9 mouse cellular contexts compared by ENCODE assay signal in genomic region chr10:116017845-116018479, GRCm38 (mm10). TPM values are rescaled to one million over a fixed set of nuclear protein-coding genes. Genes with fewer than 3 reads are reported as not detected.
A peak's percentile ranks its signal among the peaks of the same experiment; 100 is the strongest.
DNase-seq lines count a peak whose midpoint lies in the region; ATAC-seq lines count a peak whose summit lies in the region.
"Had no signal": no experiment of that assay in that cellular context is flagged by ENCODE, and none has a peak within 500 bp of the region (broad histone marks: within the 10 kb centered on the region; RNA-seq: fewer than 3 reads in every experiment).

Gene Ptprr, plus strand, starts transcription at chr10:116018213.

- no peak within 1 kb of the TSS for H3K27ac ChIP-seq in intestine, embryonic 15.5 days

- peak; percentile 90 for DNase-seq in R1 (ENCODE audit: low read depth, low spot score)
- peak; percentile 96 for DNase-seq in cerebellum, adult 9-10 months
- peak; percentile 57 to 89 for DNase-seq in left cerebral cortex, adult 8-10 months (ENCODE audit: low spot score in 2 of 2)
- peak; percentile 42 for DNase-seq in lung, postnatal 36 days
- peak; percentile 95 for DNase-seq in right cerebral cortex, postnatal 10 days (ENCODE audit: low spot score in 2 of 2)

- H3K9me3 ChIP-seq in intestine, embryonic 15.5 days: no peaks in the 10 kb centered on the region

- peak; percentile 89 for ATAC-seq in frontal cortex, adult (ENCODE audit: low TSS enrichment)
- peak; percentile 93 for ATAC-seq in intestine, embryonic 15.5 days
- ATAC-seq in activated CD4-positive, CD25-positive, alpha-beta regulatory T cell, adult 4 months: no peak

- H3K36me3 ChIP-seq in intestine, embryonic 15.5 days: no peaks in the 10 kb centered on the region

- peaks cover 14% of the 10 kb centered on the region; the same call in 1 of the 2 replicates for H3K4me1 ChIP-seq in intestine, embryonic 15.5 days (replicated peaks)

- peak within 1 kb of the TSS; percentile 67 for H3K4me2 ChIP-seq in intestine, embryonic 15.5 days (replicated peaks)

- no peak within 1 kb of the TSS for H3K9ac ChIP-seq in intestine, embryonic 15.5 days

- peaks cover 4% of the 10 kb centered on the region; the same call in 1 of the 2 replicates for H3K27me3 ChIP-seq in intestine, embryonic 15.5 days (replicated peaks)

- peak within 1 kb of the TSS; percentile 31 for H3K4me3 ChIP-seq in intestine, embryonic 15.5 days (replicated peaks)
- H3K4me3 ChIP-seq: erythroblast, embryonic 14.5 days had no signal

- WGBS in intestine, embryonic 15.5 days: under 1% methylated on average over 19 of the region's 19 CpGs

RNA-seq across cellular contexts. Expression of gene Ptprr, which starts in this region (rescaled TPM):
- 3.7 TPM in 2 replicates for polyA plus RNA-seq in intestine, embryonic 15.5 days (2015; fragmentation: Nextera tagmentation; extraction: Ambion mirVana)
- 10 to 100 TPM; 17.6 to 20.0 (median 18.5) TPM for total RNA-seq in left cerebral cortex, adult 8-10 months (2022)
- polyA plus RNA-seq in activated CD4-positive, CD25-positive, alpha-beta regulatory T cell, adult 4 months (2017; shearing (Covaris generic)): not detected
- polyA plus RNA-seq: erythroblast, embryonic 14.5 days had no signal

Comparison
In these comparisons a context has a peak if more than half of its experiments do, and no peak if none do; other contexts are left out.
1. DNase-seq: peak in every context shown above with its lines; median percentile 96 in cerebellum, adult 9-10 months; 95 in right cerebral cortex, postnatal 10 days; 90 in R1; 73 in left cerebral cortex, adult 8-10 months; 42 in lung, postnatal 36 days.